Mouse (Mus musculus) liver, postnatal 0 days (tissue): Measurements from ENCODE around the gene Ism1.

Experiments used
- CTCF ChIP-seq: sonication (generic); IDR thresholded peaks from 2 replicates; pipeline ENCODE4 v1.5.1; 2016; ENCODE audit warnings: antibody characterized with exemption, low read depth
- EP300 ChIP-seq: IDR thresholded peaks from 2 replicates; pipeline ENCODE4 v1.6.1; 2016; ENCODE audit warnings: antibody characterized with exemption, low read depth, mild to moderate bottlenecking

GRCm38 (mm10) chr2:139649518-139649917 is 28.5 kb upstream of the Ism1 start:
- TF ChIP-seq CTCF (no peak), EP300 (no peak)
